Mouse (Mus musculus): Measurements from ENCODE around the gene Ccr10.

GRCm38 (mm10) chr11:101155728-101156371 is 19.4 kb downstream of the Ccr10 start, which contains the start of gene Tubg2:
- no peak for TF ChIP-seq CTCF (IDR thresholded peaks at IDR 0.05; ENCODE audit: low read depth, low read length)
- TF ChIP-seq POLR2A (IDR thresholded peaks at IDR 0.05; ENCODE audit: insufficient read depth, low read length): no peak

Measured in ES-Bruce4 (cell line).